Mouse (Mus musculus): ENCODE measurements around the gene Thap12. TPM values are rescaled to one million over a fixed set of nuclear protein-coding genes. Genes with fewer than 3 reads are reported as not detected.

Thap12 gene
- total and polyA plus RNA-seq, 3 experiments: 47.7 to 140 (median 52.7) TPM

- no peaks in the 10 kb centered on the region; a peak in 1 of 4 replicates for H3K27me3 ChIP-seq (ENCODE audit: control insufficient read depth in 1 of 2, insufficient read depth in 2 of 2, low read length in 2 of 2)
- H3K27ac ChIP-seq (ENCODE audit: control insufficient read depth, low read depth, low read length): no peak overlapping the region
Observed at GRCm38 (mm10) chr7:98767261-98767660, 64.4 kb downstream of the Thap12 start.

More at GRCm38 (mm10) chr7:98767261-98767660, 64.4 kb downstream of the Thap12 start:
- no peak overlapping the region for H3K9ac ChIP-seq (ENCODE audit: control insufficient read depth, low read depth, low read length, poor library complexity, severe bottlenecking)
- no peaks in the 10 kb centered on the region for H3K9me3 ChIP-seq (replicated peaks; ENCODE audit: insufficient read depth, low read length)
- no peaks in the 10 kb centered on the region for H3K36me3 ChIP-seq (ENCODE audit: control insufficient read depth in 1 of 2, insufficient read depth in 2 of 2, low read length in 2 of 2)
- peaks cover 3 to 9% of the 10 kb centered on the region in 2 experiments; a peak in 3 of 4 replicates for H3K4me1 ChIP-seq (ENCODE audit: control insufficient read depth in 1 of 2, insufficient read depth in 2 of 2, low read length in 2 of 2)
- no peak overlapping the region for H3K4me3 ChIP-seq (ENCODE audit: control insufficient read depth in 1 of 2, insufficient read depth in 1 of 2, low read depth in 2 of 2, low read length in 2 of 2)
- no peaks in the 10 kb centered on the region for H3K79me2 ChIP-seq (ENCODE audit: control insufficient read depth, insufficient read depth, low read length, poor library complexity)
- no peak for TF ChIP-seq POLR2AphosphoS5 (IDR thresholded peaks at IDR 0.05; ENCODE audit: borderline replicate concordance, low read depth, low read length)
- no peak for TF ChIP-seq ETS1 (IDR thresholded peaks at IDR 0.05; ENCODE audit: low read depth, low read length)
- TF ChIP-seq JUND (IDR thresholded peaks at IDR 0.05; ENCODE audit: low read depth, low read length): no peak
- no peak for TF ChIP-seq MXI1 (IDR thresholded peaks at IDR 0.05; ENCODE audit: low read depth, low read length)
- TF ChIP-seq CHD1 (IDR thresholded peaks at IDR 0.05; ENCODE audit: low read depth, low read length): no peak
- TF ChIP-seq POLR2AphosphoS2 (IDR thresholded peaks at IDR 0.05; ENCODE audit: low read length): no peak
- TF ChIP-seq ELF1 (IDR thresholded peaks at IDR 0.05; ENCODE audit: low read depth, low read length): no peak
- TF ChIP-seq E2F4 (IDR thresholded peaks at IDR 0.05; ENCODE audit: borderline replicate concordance, low read depth, low read length): no peak
- TF ChIP-seq POLR2A (IDR thresholded peaks at IDR 0.05; ENCODE audit: control insufficient read depth in 1 of 2, insufficient read depth in 1 of 2, low read depth in 1 of 2, low read length in 2 of 2, poor library complexity in 1 of 2): no peak
- TF ChIP-seq MAX (IDR thresholded peaks at IDR 0.05; ENCODE audit: low read length): no peak
- TF ChIP-seq ZKSCAN1 (IDR thresholded peaks at IDR 0.05; ENCODE audit: low read depth, low read length): no peak
- no peak for TF ChIP-seq TCF12 (IDR thresholded peaks at IDR 0.05; ENCODE audit: low read depth, low read length)
- no peak for TF ChIP-seq GABPA (IDR thresholded peaks at IDR 0.05; ENCODE audit: low read depth, low read length)
- no peak for TF ChIP-seq CTCF (IDR thresholded peaks at IDR 0.05 in 2 of 3, conservative IDR thresholded peaks at IDR 0.05 in 1 of 3; ENCODE audit: control insufficient read depth in 1 of 3, insufficient read depth in 1 of 3, low read depth in 2 of 3, low read length in 3 of 3, poor library complexity in 1 of 3, severe bottlenecking in 1 of 3)
- no peak for TF ChIP-seq HCFC1 (IDR thresholded peaks at IDR 0.05; ENCODE audit: low read depth, low read length)
- no peak for TF ChIP-seq TAL1 (IDR thresholded peaks at IDR 0.05; ENCODE audit: low read length)
- TF ChIP-seq MYC (IDR thresholded peaks at IDR 0.05; ENCODE audit: low read depth, low read length): no peak
- no peak for TF ChIP-seq TBP (IDR thresholded peaks at IDR 0.05; ENCODE audit: low read depth, low read length)
- TF ChIP-seq ZC3H11A (IDR thresholded peaks at IDR 0.05; ENCODE audit: low read depth, low read length): no peak
- DNase-seq (ENCODE audit: low read depth, low spot score): no peak

Other genes starting within 250 kb of the Thap12 start
- not detected in 2 replicates for gene Lrrc32, start 213.8 kb upstream of the Thap12 start, total RNA-seq (2012; rRNA removed)
- not detected for gene Lrrc32, start 213.8 kb upstream of the Thap12 start, polyA plus RNA-seq (2012; ENCODE audit: insufficient read depth in 1 of 2, insufficient read length in 2 of 2, low read depth in 1 of 2, low replicate concordance in 2 of 2, missing spikeins in 1 of 2)
- 10.2 and 10.9 TPM in 2 replicates for gene Emsy, start 46.3 kb upstream of the Thap12 start, total RNA-seq (2012; rRNA removed)
- gene Emsy, start 46.3 kb upstream of the Thap12 start, polyA plus RNA-seq (2012; ENCODE audit: insufficient read depth in 1 of 2, insufficient read length in 2 of 2, low read depth in 1 of 2, low replicate concordance in 2 of 2, missing spikeins in 1 of 2): 10 to 100 TPM in 1 of 2 experiments, not detected in 1; 24.1 TPM
- gene Wnt11, start 132.0 kb downstream of the Thap12 start, total RNA-seq (2012; rRNA removed): not detected in 2 replicates
- gene Wnt11, start 132.0 kb downstream of the Thap12 start, polyA plus RNA-seq (2012; ENCODE audit: insufficient read depth in 1 of 2, insufficient read length in 2 of 2, low read depth in 1 of 2, low replicate concordance in 2 of 2, missing spikeins in 1 of 2): not detected